Mouse (Mus musculus) ES-CJ7 (cell line): ENCODE results near the gene Appbp2.

Experiments used
- DNase-seq: peaks from one replicate; pipeline ENCODE4 v3.0.0; 2011; ENCODE audit warnings: low read depth, low spot score

The Appbp2 gene

GRCm38 (mm10) chr11:85223248-85223647 lies 11.7 kb downstream of the Appbp2 start:
- no peak for DNase-seq

- no peak for DNase-seq
These were observed 12.4 kb downstream of the Appbp2 start for GRCm38 (mm10) chr11:85222561-85222960.

- DNase-seq, result no peak
These were observed 15.9 kb downstream of the Appbp2 start for GRCm38 (mm10) chr11:85219014-85219413.

GRCm38 (mm10) chr11:85214679-85215078 lies 20.3 kb downstream of the Appbp2 start:
- no peak for DNase-seq

GRCm38 (mm10) chr11:85213215-85213614 lies 21.7 kb downstream of the Appbp2 start:
- DNase-seq, result no peak

- no peak for DNase-seq
These were observed 23.8 kb downstream of the Appbp2 start for GRCm38 (mm10) chr11:85211151-85211550.

- DNase-seq, result no peak
These were observed 28.7 kb downstream of the Appbp2 start for GRCm38 (mm10) chr11:85206231-85206630.

GRCm38 (mm10) chr11:85198906-85199305 lies 36.0 kb downstream of the Appbp2 start:
- no peak for DNase-seq

- no peak for DNase-seq
These were observed 38.9 kb downstream of the Appbp2 start for GRCm38 (mm10) chr11:85196046-85196445.

- DNase-seq, result no peak
These were observed 40.7 kb downstream of the Appbp2 start for GRCm38 (mm10) chr11:85194206-85194605.

GRCm38 (mm10) chr11:85190741-85191140 lies 44.2 kb downstream of the Appbp2 start:
- no peak for DNase-seq

- DNase-seq, result no peak
These were observed 45.8 kb downstream of the Appbp2 start for GRCm38 (mm10) chr11:85189110-85189509.

- DNase-seq, result no peak
These were observed 50.1 kb downstream of the Appbp2 start for GRCm38 (mm10) chr11:85184839-85185238.

- peak; percentile 89 for DNase-seq
These were observed 50.8 kb downstream of the Appbp2 start for GRCm38 (mm10) chr11:85184082-85184481.

- no peak for DNase-seq
These were observed 51.6 kb downstream of the Appbp2 start for GRCm38 (mm10) chr11:85183284-85183779.

- DNase-seq, result peak; percentile 94
These were observed 52.2 kb downstream of the Appbp2 start for GRCm38 (mm10) chr11:85182617-85183283.

- DNase-seq, result no peak
These were observed 56.5 kb downstream of the Appbp2 start for GRCm38 (mm10) chr11:85178413-85178812.

- no peak for DNase-seq
These were observed 57.2 kb downstream of the Appbp2 start for GRCm38 (mm10) chr11:85177761-85178160.

GRCm38 (mm10) chr11:85175941-85176340 lies 59.0 kb downstream of the Appbp2 start:
- DNase-seq, result no peak

- no peak for DNase-seq
These were observed 64.1 kb downstream of the Appbp2 start for GRCm38 (mm10) chr11:85170833-85171232.

- DNase-seq, result peak; percentile 88
These were observed 64.7 kb downstream of the Appbp2 start, which contains the start of gene 1700125H20Rik for GRCm38 (mm10) chr11:85170058-85170740. TSS of gene 1700125H20Rik (plus strand) at chr11:85170404.

- no peak for DNase-seq
These were observed 67.4 kb downstream of the Appbp2 start for GRCm38 (mm10) chr11:85167503-85167902.

- DNase-seq, result no peak
These were observed 70.6 kb downstream of the Appbp2 start for GRCm38 (mm10) chr11:85164371-85164770.
